8 mouse cellular contexts compared by ENCODE assay signal in the genomic region with DNA sequence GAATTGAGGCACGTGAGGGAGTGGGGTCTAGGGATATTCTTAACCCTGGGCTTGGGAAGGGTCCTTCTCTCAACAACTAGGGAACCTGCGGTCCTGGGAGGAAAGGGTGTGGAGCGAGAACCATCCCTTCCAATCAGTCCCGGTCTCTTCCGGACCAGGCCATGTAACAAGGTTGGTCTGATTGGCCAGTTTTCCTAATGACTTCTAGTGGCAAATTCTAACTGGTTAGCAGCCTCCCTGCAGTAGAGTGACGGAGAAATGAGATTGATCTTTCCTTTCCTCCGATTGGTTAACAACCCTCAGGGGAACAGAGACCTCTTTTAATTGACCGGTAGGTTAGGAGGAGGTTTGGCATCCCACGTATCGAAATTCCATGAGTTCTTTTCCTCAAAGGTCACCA. TPM values are rescaled to one million over a fixed set of nuclear protein-coding genes. Genes with fewer than 3 reads are reported as not detected.
A peak's percentile ranks its signal among the peaks of the same experiment; 100 is the strongest.
DNase-seq lines count a peak whose midpoint lies in the region; ATAC-seq lines count a peak whose summit lies in the region.

No protein-coding gene starts in this region.

- no peaks in the 10 kb centered on the region for H3K27me3 ChIP-seq in stomach, embryonic 14.5 days (ENCODE audit: control insufficient read depth, insufficient read depth, low read length)

- no peak overlapping the region for H3K9ac ChIP-seq in stomach, embryonic 14.5 days (replicated peaks; ENCODE audit: low read depth, low read length)

- H3K36me3 ChIP-seq in stomach, embryonic 14.5 days (ENCODE audit: control insufficient read depth, insufficient read depth, low read length), result no peaks in the 10 kb centered on the region; the same call in 1 of the 2 replicates

- H3K4me3 ChIP-seq in stomach, embryonic 14.5 days (ENCODE audit: low read depth, low read length), result peak overlapping the region; percentile 43; the same call in 1 of the 2 replicates

- peak; percentile 47 for ATAC-seq in stomach, embryonic 14.5 days (ENCODE audit: insufficient number of reproducible peaks, insufficient read depth, low FRiP score, low read depth)

- peak; percentile 61 for DNase-seq in adrenal gland, adult 2 months
- peak; percentile 91 for DNase-seq in embryo, embryonic 10 days (ENCODE audit: low spot score)
- DNase-seq in gastrocnemius, postnatal 14 days, result peak; percentile 39
- peak; percentile 17 for DNase-seq in induced T-regulatory cell, adult 2 months (ENCODE audit: low read depth)
- peak; percentile 55 to 73 for DNase-seq in left cerebral cortex, postnatal 10 days (ENCODE audit: extremely low spot score in 1 of 2, low spot score in 2 of 2)
- DNase-seq in lung, postnatal 36 days, result peak; percentile 78
- DNase-seq in thymus, postnatal 0 days (ENCODE audit: low spot score), result no peak

- intact Hi-C loops in gastrocnemius, postnatal 14 days (cut with DNase I; ENCODE audit: low total_unique reads), result no loop called here
- intact Hi-C loops in left cerebral cortex, postnatal 10 days (cut with DNase I), result loop anchor here (5.0 kb wide), 1 partner anchor 41 kb away; no protein-coding TSS in a partner anchor

- 5% methylated on average over 10 of the region's 10 CpGs for WGBS in stomach, embryonic 14.5 days

- peaks cover 3% of the 10 kb centered on the region; the same call in 1 of the 2 replicates for H3K4me1 ChIP-seq in stomach, embryonic 14.5 days (ENCODE audit: control insufficient read depth, insufficient read depth, low read length)

- H3K9me3 ChIP-seq in stomach, embryonic 14.5 days (ENCODE audit: control insufficient read depth, low read depth, low read length), result no peaks in the 10 kb centered on the region

- peak overlapping the region; percentile 71 for H3K4me2 ChIP-seq in stomach, embryonic 14.5 days (replicated peaks; ENCODE audit: low read depth, low read length)

- H3K27ac ChIP-seq in stomach, embryonic 14.5 days (ENCODE audit: low read length), result peak overlapping the region; percentile 99

RNA-seq across cellular contexts. Expression of a gene that starts 1.4 kb away (rescaled TPM):
- total RNA-seq in adrenal gland, adult 2 months (2021), result 10 to 100 TPM; 19.5 to 24.2 TPM
- polyA plus RNA-seq in adrenal gland, adult 2 months (2012; rRNA removed), result 415 and 492 TPM in 2 replicates
- 10 to 100 TPM; 27.7 to 28.8 TPM for total RNA-seq in gastrocnemius, postnatal 14 days (2021)
- total RNA-seq in left cerebral cortex, postnatal 10 days (2021), result 1 to 10 TPM; 9.7 to 9.8 TPM
- 86.0 and 99.3 TPM in 2 replicates for polyA plus RNA-seq in stomach, embryonic 14.5 days (2014; fragmentation: Nextera tagmentation; extraction: Ambion mirVana)
- 76.9 and 85.0 TPM in 2 replicates for polyA plus RNA-seq in thymus, postnatal 0 days (2015; fragmentation: Nextera tagmentation; extraction: Ambion mirVana)

RNA-seq across cellular contexts. Expression of a gene that starts 48.3 kb away (rescaled TPM):
- total RNA-seq in adrenal gland, adult 2 months (2021), result 10 to 100 TPM; 58.5 to 74.4 TPM
- 44.0 and 64.5 TPM in 2 replicates for polyA plus RNA-seq in adrenal gland, adult 2 months (2012; rRNA removed)
- total RNA-seq in gastrocnemius, postnatal 14 days (2021), result 10 to 100 TPM; 49.9 to 51.2 TPM
- 10 to 100 TPM; 26.7 to 34.4 TPM for total RNA-seq in left cerebral cortex, postnatal 10 days (2021)
- polyA plus RNA-seq in stomach, embryonic 14.5 days (2014; fragmentation: Nextera tagmentation; extraction: Ambion mirVana), result 42.7 and 48.9 TPM in 2 replicates
- polyA plus RNA-seq in thymus, postnatal 0 days (2015; fragmentation: Nextera tagmentation; extraction: Ambion mirVana), result 18.1 and 21.8 TPM in 2 replicates

RNA-seq across cellular contexts. Expression of a gene that starts 48.4 kb away (rescaled TPM):
- total RNA-seq in adrenal gland, adult 2 months (2021), result 100 to 1,000 TPM in 1 of 2 experiments, 10 to 100 TPM in 1; 93.4 to 136 TPM
- polyA plus RNA-seq in adrenal gland, adult 2 months (2012; rRNA removed), result 75.4 and 89.3 TPM in 2 replicates
- total RNA-seq in gastrocnemius, postnatal 14 days (2021), result 10 to 100 TPM; 44.1 to 56.5 TPM
- total RNA-seq in left cerebral cortex, postnatal 10 days (2021), result 10 to 100 TPM; 44.3 to 46.7 TPM
- 31.9 and 34.4 TPM in 2 replicates for polyA plus RNA-seq in stomach, embryonic 14.5 days (2014; fragmentation: Nextera tagmentation; extraction: Ambion mirVana)
- polyA plus RNA-seq in thymus, postnatal 0 days (2015; fragmentation: Nextera tagmentation; extraction: Ambion mirVana), result 55.9 and 58.4 TPM in 2 replicates

RNA-seq across cellular contexts. Expression of a gene that starts 48.7 kb away (rescaled TPM):
- total RNA-seq in adrenal gland, adult 2 months (2021), result 1 to 10 TPM; 1.5 to 3.4 TPM
- polyA plus RNA-seq in adrenal gland, adult 2 months (2012; rRNA removed), result 0.10 TPM in 1 of 2 replicates, not detected in the other
- total RNA-seq in gastrocnemius, postnatal 14 days (2021), result 1 to 10 TPM in 1 of 2 experiments, not detected in 1; 1.9 TPM
- total RNA-seq in left cerebral cortex, postnatal 10 days (2021), result 1 to 10 TPM in 1 of 2 experiments, not detected in 1; 1.2 TPM
- polyA plus RNA-seq in stomach, embryonic 14.5 days (2014; fragmentation: Nextera tagmentation; extraction: Ambion mirVana), result not detected in 2 replicates
- polyA plus RNA-seq in thymus, postnatal 0 days (2015; fragmentation: Nextera tagmentation; extraction: Ambion mirVana), result not detected in 2 replicates
